Comparison of ENCODE assay signal across 27 mouse cellular contexts in the genomic region with DNA sequence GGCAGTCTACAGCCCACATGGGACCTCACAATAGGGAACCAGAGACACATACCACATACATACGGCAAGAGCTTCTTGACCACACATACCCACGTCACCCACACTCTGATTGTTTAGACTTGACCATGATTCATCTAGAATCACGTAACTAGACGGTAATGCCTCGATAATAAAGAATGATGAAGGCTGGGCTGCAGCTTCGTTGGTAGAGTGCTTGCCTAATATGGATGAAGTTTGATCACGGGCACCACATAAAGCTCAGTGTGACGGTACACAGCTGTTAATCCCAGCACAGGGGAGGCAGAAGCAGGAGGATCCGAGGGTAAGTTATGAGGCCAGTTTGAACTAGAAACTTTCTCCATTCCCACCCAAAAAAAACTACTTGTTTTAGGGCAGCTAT. TPM values are rescaled to one million over a fixed set of nuclear protein-coding genes. Genes with fewer than 3 reads are reported as not detected.
"Had no signal": no experiment of that assay in that cellular context is flagged by ENCODE, and none has a peak within 500 bp of the region (broad histone marks: within the 10 kb centered on the region; RNA-seq: fewer than 3 reads in every experiment).

No protein-coding gene starts in this region.

- H3K27ac ChIP-seq: heart, embryonic 10.5 days; heart, embryonic 13.5 days; heart, embryonic 15.5 days; hindbrain, embryonic 13.5 days; hindbrain, embryonic 15.5 days; hindbrain, postnatal 0 days; kidney, embryonic 15.5 days; kidney, postnatal 0 days; layer of hippocampus, adult 2 months; left cerebral cortex, adult 2 months; limb, embryonic 10.5 days; limb, embryonic 12.5 days; liver, embryonic 13.5 days; liver, embryonic 15.5 days had no signal

- H3K9ac ChIP-seq: heart, embryonic 13.5 days; heart, embryonic 15.5 days; hindbrain, embryonic 13.5 days; hindbrain, embryonic 15.5 days; kidney, embryonic 15.5 days; limb, embryonic 12.5 days; liver, embryonic 13.5 days; liver, embryonic 15.5 days had no signal

- H3K27me3 ChIP-seq: heart, embryonic 13.5 days; heart, embryonic 15.5 days; hindbrain, embryonic 13.5 days; hindbrain, embryonic 15.5 days; kidney, embryonic 15.5 days; limb, embryonic 12.5 days; liver, embryonic 13.5 days; liver, embryonic 15.5 days had no signal

- H3K4me1 ChIP-seq: heart, embryonic 10.5 days; heart, embryonic 13.5 days; heart, embryonic 15.5 days; hindbrain, embryonic 13.5 days; hindbrain, embryonic 15.5 days; kidney, embryonic 15.5 days; limb, embryonic 10.5 days; limb, embryonic 12.5 days; liver, embryonic 13.5 days; liver, embryonic 15.5 days had no signal

- ATAC-seq: hindbrain, postnatal 0 days; intestine, embryonic 16.5 days had no signal

- H3K4me3 ChIP-seq: heart, embryonic 10.5 days; heart, embryonic 13.5 days; heart, embryonic 15.5 days; hindbrain, embryonic 13.5 days; hindbrain, embryonic 15.5 days; kidney, embryonic 15.5 days; layer of hippocampus, adult 2 months; left cerebral cortex, adult 2 months; limb, embryonic 10.5 days; limb, embryonic 12.5 days; liver, embryonic 13.5 days; liver, embryonic 15.5 days had no signal

- H3K4me2 ChIP-seq: heart, embryonic 13.5 days; heart, embryonic 15.5 days; hindbrain, embryonic 13.5 days; hindbrain, embryonic 15.5 days; kidney, embryonic 15.5 days; limb, embryonic 12.5 days; liver, embryonic 11.5 days; liver, embryonic 13.5 days; liver, embryonic 15.5 days had no signal

- H3K9me3 ChIP-seq: heart, embryonic 10.5 days; heart, embryonic 13.5 days; heart, embryonic 15.5 days; hindbrain, embryonic 13.5 days; hindbrain, embryonic 15.5 days; kidney, embryonic 15.5 days; limb, embryonic 10.5 days; limb, embryonic 12.5 days; liver, embryonic 13.5 days; liver, embryonic 15.5 days had no signal

- DNase-seq: gastrocnemius, postnatal 14 days; gastrocnemius, postnatal 36 days; heart, adult 18-20 months; heart, postnatal 14 days; heart, postnatal 36 days; kidney, adult 11 months; kidney, adult 2 months; kidney, adult 9 months; kidney, postnatal 14 days; kidney, postnatal 36 days; liver; liver, embryonic 13.5 days had no signal

- H3K36me3 ChIP-seq: heart, embryonic 13.5 days; heart, embryonic 15.5 days; hindbrain, embryonic 15.5 days; kidney, embryonic 15.5 days; limb, embryonic 10.5 days; limb, embryonic 12.5 days; liver, embryonic 13.5 days; liver, embryonic 15.5 days had no signal

RNA-seq across cellular contexts. Expression of a gene that starts 31.3 kb away (rescaled TPM):
- polyA plus RNA-seq: liver, embryonic 11.5 days; liver, embryonic 13.5 days; liver, embryonic 15.5 days had no signal
